14 mouse cellular contexts compared by ENCODE assay signal in the genomic region with DNA sequence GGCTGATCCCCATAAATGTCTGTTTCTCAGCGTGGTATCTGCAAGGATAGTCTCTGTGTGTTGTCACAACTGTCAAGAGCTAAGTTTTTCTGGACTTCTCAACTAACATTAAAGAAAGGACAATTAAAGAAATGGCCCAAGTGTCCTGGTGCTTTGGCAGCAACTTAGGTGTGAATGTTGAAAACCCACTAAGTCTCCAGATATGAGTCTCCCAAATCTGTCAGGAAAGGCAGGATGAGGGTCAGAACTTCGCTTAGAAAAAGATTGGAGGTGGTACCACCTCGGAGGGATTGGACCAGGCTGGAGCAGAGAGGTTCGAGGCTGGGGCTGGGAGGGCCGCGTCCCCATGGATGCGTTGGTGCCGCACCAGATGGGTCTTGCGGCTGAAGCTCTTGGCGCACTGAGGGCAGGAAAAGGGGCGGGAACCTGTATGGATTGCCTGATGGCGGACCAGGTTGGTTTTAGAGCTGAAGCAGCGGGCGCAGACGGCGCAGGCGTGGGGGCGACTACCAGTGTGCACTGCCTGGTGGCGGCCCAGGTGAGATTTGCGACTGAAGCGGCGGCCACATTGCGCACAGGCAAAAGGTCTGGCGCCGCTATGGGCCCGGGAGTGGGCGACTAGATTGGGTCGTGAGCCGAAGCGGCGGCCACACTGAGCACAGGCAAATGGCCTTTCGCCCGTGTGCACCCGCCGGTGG. TPM values are rescaled to one million over a fixed set of nuclear protein-coding genes. Genes with fewer than 3 reads are reported as not detected.
DNase-seq lines count a peak whose midpoint lies in the region; ATAC-seq and TF ChIP-seq lines count a peak whose summit lies in the region.
"Had no signal": no experiment of that assay in that cellular context is flagged by ENCODE, and none has a peak within 500 bp of the region (broad histone marks: within the 10 kb centered on the region; RNA-seq: fewer than 3 reads in every experiment).

No protein-coding gene starts in this region.

- no peaks in the 10 kb centered on the region; the same call in 1 of the 2 replicates for H3K36me3 ChIP-seq in forebrain, embryonic 11.5 days (ENCODE audit: control insufficient read depth, insufficient read depth, low read length)
- H3K36me3 ChIP-seq in forebrain, postnatal 0 days (ENCODE audit: insufficient read depth) = peaks cover 32% of the 10 kb centered on the region
- peaks cover 35% of the 10 kb centered on the region for H3K36me3 ChIP-seq in liver, embryonic 12.5 days
- H3K36me3 ChIP-seq in liver, embryonic 11.5 days (ENCODE audit: control insufficient read depth, insufficient read depth, low read length) = peaks cover 4% of the 10 kb centered on the region; the same call in 1 of the 2 replicates
- H3K36me3 ChIP-seq in limb, embryonic 12.5 days = peaks cover 57% of the 10 kb centered on the region

- H3K4me2 ChIP-seq in forebrain, embryonic 11.5 days (ENCODE audit: low read depth, low read length, severe bottlenecking) = peak overlapping the region; percentile 32; the same call in 1 of the 2 replicates
- no peak overlapping the region for H3K4me2 ChIP-seq in forebrain, postnatal 0 days (ENCODE audit: low read depth)
- H3K4me2 ChIP-seq in liver, embryonic 12.5 days = peak overlapping the region; percentile 12; the same call in 1 of the 2 replicates
- no peak overlapping the region; the same call in 1 of the 2 replicates for H3K4me2 ChIP-seq in liver, embryonic 11.5 days
- H3K4me2 ChIP-seq in limb, embryonic 12.5 days = peak overlapping the region; percentile 28; the same call in 1 of the 2 replicates
- H3K4me2 ChIP-seq: lung, embryonic 15.5 days had no signal

- 25% methylated on average over 35 of the region's 35 CpGs for WGBS in forebrain, embryonic 11.5 days
- WGBS in forebrain, postnatal 0 days = 66% methylated on average over 35 of the region's 35 CpGs
- WGBS in liver, embryonic 12.5 days (ENCODE audit: insufficient replicate concordance) = 62% methylated on average over 35 of the region's 35 CpGs
- WGBS in liver, embryonic 11.5 days = 52% methylated on average over 35 of the region's 35 CpGs
- WGBS in limb, embryonic 12.5 days = 34% methylated on average over 35 of the region's 35 CpGs

- no peak overlapping the region for H3K9ac ChIP-seq in forebrain, embryonic 11.5 days (ENCODE audit: low read length)
- H3K9ac ChIP-seq in forebrain, postnatal 0 days = no peak overlapping the region
- H3K9ac ChIP-seq in liver, embryonic 12.5 days = no peak overlapping the region
- H3K9ac ChIP-seq in liver, embryonic 11.5 days (ENCODE audit: low read depth, low read length) = no peak overlapping the region
- H3K9ac ChIP-seq in limb, embryonic 12.5 days (replicated peaks) = peak overlapping the region; percentile 42; the same call in 1 of the 2 replicates
- H3K9ac ChIP-seq: limb, embryonic 13.5 days; lung, embryonic 15.5 days had no signal

- TF ChIP-seq CTCF in forebrain, postnatal 0 days (IDR thresholded peaks at IDR 0.05; ENCODE audit: low read depth) = no peak

- H3K4me1 ChIP-seq in forebrain, embryonic 11.5 days (replicated peaks; ENCODE audit: control insufficient read depth, insufficient read depth, low read length) = peaks cover 24% of the 10 kb centered on the region
- no peaks in the 10 kb centered on the region for H3K4me1 ChIP-seq in forebrain, postnatal 0 days (ENCODE audit: insufficient read depth)
- H3K4me1 ChIP-seq in liver, embryonic 12.5 days = peaks cover 23% of the 10 kb centered on the region
- H3K4me1 ChIP-seq in liver, embryonic 11.5 days (replicated peaks; ENCODE audit: control insufficient read depth, insufficient read depth, low read length) = 0 out of 2 replicates have a peak, but pooled peaks cover 3% of the 10 kb centered on the region
- peaks cover 43% of the 10 kb centered on the region for H3K4me1 ChIP-seq in limb, embryonic 12.5 days (replicated peaks)

- H3K27me3 ChIP-seq in forebrain, embryonic 11.5 days (ENCODE audit: control insufficient read depth, insufficient read depth, low read length) = peaks cover 28% of the 10 kb centered on the region
- H3K27me3 ChIP-seq in forebrain, postnatal 0 days (ENCODE audit: insufficient read depth, low read length) = no peaks in the 10 kb centered on the region
- H3K27me3 ChIP-seq in liver, embryonic 12.5 days (replicated peaks) = peaks cover 30% of the 10 kb centered on the region
- peaks cover 22% of the 10 kb centered on the region for H3K27me3 ChIP-seq in liver, embryonic 11.5 days (replicated peaks; ENCODE audit: control insufficient read depth, insufficient read depth, low read length)
- H3K27me3 ChIP-seq in limb, embryonic 12.5 days = peaks cover 41% of the 10 kb centered on the region
- H3K27me3 ChIP-seq: lung, embryonic 15.5 days had no signal

- H3K9me3 ChIP-seq in forebrain, embryonic 11.5 days (ENCODE audit: control insufficient read depth, low read length) = no peaks in the 10 kb centered on the region
- H3K9me3 ChIP-seq in forebrain, postnatal 0 days (ENCODE audit: low read length) = no peaks in the 10 kb centered on the region
- 0 out of 2 replicates have a peak, but pooled peaks cover 8% of the 10 kb centered on the region for H3K9me3 ChIP-seq in liver, embryonic 12.5 days (replicated peaks)
- peaks cover 3% of the 10 kb centered on the region; the same call in 1 of the 2 replicates for H3K9me3 ChIP-seq in liver, embryonic 11.5 days (ENCODE audit: control insufficient read depth, low read length)
- H3K9me3 ChIP-seq in limb, embryonic 12.5 days = no peaks in the 10 kb centered on the region
- H3K9me3 ChIP-seq: limb, embryonic 13.5 days; lung, embryonic 15.5 days had no signal

- intact Hi-C loops in left cerebral cortex, postnatal 4 days (cut with DNase I) = no loop called here

- peak overlapping the region; percentile 3; the same call in 1 of the 2 replicates for H3K4me3 ChIP-seq in forebrain, embryonic 11.5 days (ENCODE audit: low read depth, low read length)
- H3K4me3 ChIP-seq in forebrain, postnatal 0 days (ENCODE audit: low read depth, low read length) = no peak overlapping the region
- no peak overlapping the region for H3K4me3 ChIP-seq in liver, embryonic 12.5 days
- no peak overlapping the region for H3K4me3 ChIP-seq in liver, embryonic 11.5 days (ENCODE audit: low read depth, low read length)
- 0 out of 2 replicates have a peak overlapping the region, but pooled peaks have one; percentile 2 for H3K4me3 ChIP-seq in limb, embryonic 12.5 days (replicated peaks)
- H3K4me3 ChIP-seq: gastrocnemius, adult 2 months; limb, embryonic 13.5 days; lung, embryonic 15.5 days had no signal

- no peak overlapping the region for H3K27ac ChIP-seq in forebrain, embryonic 11.5 days (ENCODE audit: low read depth, low read length)
- no peak overlapping the region for H3K27ac ChIP-seq in forebrain, postnatal 0 days (ENCODE audit: low read depth, low read length)
- no peak overlapping the region for H3K27ac ChIP-seq in liver, embryonic 12.5 days
- H3K27ac ChIP-seq in liver, embryonic 11.5 days (ENCODE audit: low read depth, low read length) = no peak overlapping the region
- H3K27ac ChIP-seq in limb, embryonic 12.5 days = no peak overlapping the region
- H3K27ac ChIP-seq: gastrocnemius, adult 2 months; limb, embryonic 13.5 days; lung, embryonic 15.5 days had no signal

- ATAC-seq in forebrain, embryonic 11.5 days (replicated peaks; ENCODE audit: low FRiP score) = no peak
- no peak for ATAC-seq in forebrain, postnatal 0 days
- ATAC-seq in liver, embryonic 12.5 days = no peak
- ATAC-seq in liver, embryonic 11.5 days (replicated peaks; ENCODE audit: low FRiP score) = no peak
- ATAC-seq in limb, embryonic 12.5 days (ENCODE audit: insufficient number of reproducible peaks, insufficient read depth, low FRiP score, low TSS enrichment, low read depth) = no peak

- peak; percentile 54 for DNase-seq in forebrain, embryonic 11.5 days (ENCODE audit: low spot score)
- no peak for DNase-seq in forebrain, postnatal 0 days
- DNase-seq in liver, embryonic 11.5 days (ENCODE audit: low spot score) = no peak
- no peak for DNase-seq in layer of hippocampus, postnatal 25 days (ENCODE audit: extremely low spot score in 1 of 2, low spot score in 1 of 2)
- no peak for DNase-seq in left cerebral cortex, postnatal 4 days
- no peak for DNase-seq in retina, postnatal 1 day
- DNase-seq: adrenal gland, postnatal 36 days; cerebellum, adult 9-11 months; gastrocnemius, adult 2 months; thymus, adult 18-20 months had no signal

RNA-seq across cellular contexts. Expression of a gene that starts 7.8 kb away (rescaled TPM):
- 17.5 and 19.6 TPM in 2 replicates for polyA plus RNA-seq in forebrain, embryonic 11.5 days (2014; fragmentation: Nextera tagmentation; extraction: Ambion mirVana)
- total RNA-seq in forebrain, postnatal 0 days (2014; rRNA removed) = 19.2 and 28.6 TPM in 2 replicates
- 39.6 and 40.4 TPM in 2 replicates for polyA plus RNA-seq in forebrain, postnatal 0 days (2015; fragmentation: Nextera tagmentation; extraction: Ambion mirVana)
- polyA plus RNA-seq in liver, embryonic 12.5 days (2016; fragmentation: Nextera tagmentation; extraction: Ambion mirVana) = 2.9 and 3.9 TPM in 2 replicates
- 5.3 and 6.9 TPM in 2 replicates for polyA plus RNA-seq in liver, embryonic 11.5 days (2014; fragmentation: Nextera tagmentation; extraction: Ambion mirVana)
- 23.5 and 23.7 TPM in 2 replicates for polyA plus RNA-seq in limb, embryonic 12.5 days (2016; fragmentation: Nextera tagmentation; extraction: Ambion mirVana)
- total RNA-seq in layer of hippocampus, postnatal 25 days (2021) = 10 to 100 TPM; 19.9 to 26.3 TPM
- total RNA-seq in left cerebral cortex, postnatal 4 days (2021) = 10 to 100 TPM; 27.7 to 29.6 TPM

RNA-seq across cellular contexts. Expression of a gene that starts 10.2 kb away (rescaled TPM):
- 0.05 and 0.29 TPM in 2 replicates for polyA plus RNA-seq in forebrain, embryonic 11.5 days (2014; fragmentation: Nextera tagmentation; extraction: Ambion mirVana)
- total RNA-seq in forebrain, postnatal 0 days (2014; rRNA removed) = 0.24 and 1.3 TPM in 2 replicates
- polyA plus RNA-seq in forebrain, postnatal 0 days (2015; fragmentation: Nextera tagmentation; extraction: Ambion mirVana) = 0.08 and 0.27 TPM in 2 replicates
- 0.04 TPM in 1 of 2 replicates, not detected in the other for polyA plus RNA-seq in liver, embryonic 12.5 days (2016; fragmentation: Nextera tagmentation; extraction: Ambion mirVana)
- 0.05 and 0.16 TPM in 2 replicates for polyA plus RNA-seq in liver, embryonic 11.5 days (2014; fragmentation: Nextera tagmentation; extraction: Ambion mirVana)
- polyA plus RNA-seq in limb, embryonic 12.5 days (2016; fragmentation: Nextera tagmentation; extraction: Ambion mirVana) = 0.33 and 0.38 TPM in 2 replicates
- total RNA-seq in layer of hippocampus, postnatal 25 days (2021) = 1 to 10 TPM; 1.2 to 2.9 TPM
- total RNA-seq in left cerebral cortex, postnatal 4 days (2021) = under 1 TPM; 0.08 TPM

RNA-seq across cellular contexts. Expression of a gene that starts 42.4 kb away (rescaled TPM):
- polyA plus RNA-seq in forebrain, embryonic 11.5 days (2014; fragmentation: Nextera tagmentation; extraction: Ambion mirVana) = 23.5 and 23.8 TPM in 2 replicates
- 35.9 and 49.9 TPM in 2 replicates for total RNA-seq in forebrain, postnatal 0 days (2014; rRNA removed)
- 14.2 and 20.4 TPM in 2 replicates for polyA plus RNA-seq in forebrain, postnatal 0 days (2015; fragmentation: Nextera tagmentation; extraction: Ambion mirVana)
- polyA plus RNA-seq in liver, embryonic 12.5 days (2016; fragmentation: Nextera tagmentation; extraction: Ambion mirVana) = 3.9 and 4.1 TPM in 2 replicates
- polyA plus RNA-seq in liver, embryonic 11.5 days (2014; fragmentation: Nextera tagmentation; extraction: Ambion mirVana) = 7.8 and 10.1 TPM in 2 replicates
- polyA plus RNA-seq in limb, embryonic 12.5 days (2016; fragmentation: Nextera tagmentation; extraction: Ambion mirVana) = 29.9 and 32.1 TPM in 2 replicates
- total RNA-seq in layer of hippocampus, postnatal 25 days (2021) = 10 to 100 TPM; 35.5 to 43.2 TPM
- 10 to 100 TPM; 53.5 to 62.2 TPM for total RNA-seq in left cerebral cortex, postnatal 4 days (2021)

Comparison
In these comparisons a context has a peak if more than half of its experiments do, and no peak if none do; other contexts are left out.
1. H3K4me2 ChIP-seq: peak in forebrain, embryonic 11.5 days (single experiment), liver, embryonic 12.5 days (single experiment) and limb, embryonic 12.5 days (single experiment); none in forebrain, postnatal 0 days (single experiment) and liver, embryonic 11.5 days (single experiment).
2. H3K4me3 ChIP-seq: peak in forebrain, embryonic 11.5 days (single experiment) and limb, embryonic 12.5 days (single experiment); none in forebrain, postnatal 0 days (single experiment), liver, embryonic 12.5 days (single experiment) and liver, embryonic 11.5 days (single experiment).